Mouse (Mus musculus) kidney, postnatal 10 days (tissue): ENCODE measurements around the gene Xxylt1.

Experiments
- DNase-seq: peaks from one replicate; pipeline ENCODE4 v3.0.0; 2021; ENCODE audit warnings: mixed read lengths

Gene Xxylt1

DNA sequence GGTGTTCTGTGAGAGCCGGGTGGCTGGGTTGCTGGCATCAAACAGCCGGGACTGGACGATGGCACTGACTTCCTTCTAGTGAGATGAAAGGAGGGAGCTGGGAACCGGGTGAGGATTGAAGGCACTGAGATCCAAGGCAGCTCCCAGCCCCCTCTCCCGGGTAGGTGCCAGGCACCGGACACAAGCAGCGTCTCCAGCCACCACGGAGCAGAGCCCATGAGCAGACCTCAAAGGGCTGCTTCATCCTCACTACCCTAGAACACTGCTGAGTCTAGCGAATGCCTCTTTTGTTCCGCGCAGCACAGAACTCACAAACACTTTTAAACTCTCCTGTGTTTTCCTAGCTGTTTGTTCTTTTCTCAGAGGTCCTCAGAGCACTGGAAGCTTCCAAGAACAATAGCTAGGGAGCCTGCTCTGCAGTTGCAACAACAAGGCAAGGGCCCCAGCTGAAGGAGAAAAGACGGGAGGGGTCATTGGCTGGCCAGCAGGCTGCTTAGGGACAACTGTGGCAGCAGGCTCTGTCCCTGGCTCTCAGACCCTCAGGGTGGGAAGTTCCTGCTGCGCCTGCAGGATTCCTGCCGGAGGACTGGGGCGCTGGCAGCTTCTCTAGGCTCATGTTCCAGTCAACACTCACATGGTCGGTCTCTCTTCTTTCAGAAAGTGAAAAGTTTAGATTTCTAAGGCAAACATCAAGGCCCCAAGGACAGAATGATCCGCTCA, 96.2 kb downstream of the Xxylt1 start:
- peak; percentile 41 for DNase-seq

- peak; percentile 13 for DNase-seq
These were observed 97.1 kb downstream of the Xxylt1 start for GRCm38 (mm10) chr16:30984101-30984500.

DNA sequence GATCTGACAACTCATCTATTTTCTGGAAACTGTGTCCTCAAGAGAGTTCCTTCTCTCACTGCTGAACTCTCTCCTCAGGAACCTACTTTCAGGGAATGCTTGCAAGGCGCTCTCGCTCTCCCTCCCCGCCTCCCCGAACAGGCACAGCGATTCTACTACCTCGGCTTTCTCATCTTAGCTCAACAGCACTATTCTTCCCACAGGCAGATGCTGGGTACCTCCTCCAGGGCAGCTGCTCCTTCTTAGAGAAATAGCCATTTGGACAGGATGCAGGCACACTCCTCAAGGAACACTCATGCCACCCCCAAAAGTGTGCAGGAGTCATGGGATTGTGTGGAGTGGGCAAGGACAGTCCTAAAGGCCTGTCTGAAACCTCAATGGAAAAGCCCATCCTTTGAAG, 97.5 kb downstream of the Xxylt1 start:
- DNase-seq, result peak; percentile 17

DNA sequence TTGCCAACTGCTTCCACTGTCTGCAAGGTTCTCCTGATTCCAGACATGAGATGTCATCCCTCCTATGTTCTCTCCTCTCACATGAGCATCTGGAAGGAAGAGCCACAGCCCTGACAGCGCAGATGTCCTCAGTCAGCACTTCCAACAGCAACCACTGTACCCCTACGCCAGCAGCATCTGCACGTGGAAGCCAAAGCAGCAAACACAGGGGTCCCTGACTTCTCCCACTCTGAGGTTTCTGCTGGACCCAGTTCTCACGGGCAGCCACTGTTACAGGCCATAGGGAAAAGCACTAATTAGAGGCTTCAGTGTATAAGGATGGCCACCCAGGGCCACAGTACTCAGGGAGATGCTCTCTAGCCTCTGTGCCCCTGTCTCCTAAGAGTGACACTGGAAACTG, 98.0 kb downstream of the Xxylt1 start:
- peak; percentile 38 for DNase-seq

DNA sequence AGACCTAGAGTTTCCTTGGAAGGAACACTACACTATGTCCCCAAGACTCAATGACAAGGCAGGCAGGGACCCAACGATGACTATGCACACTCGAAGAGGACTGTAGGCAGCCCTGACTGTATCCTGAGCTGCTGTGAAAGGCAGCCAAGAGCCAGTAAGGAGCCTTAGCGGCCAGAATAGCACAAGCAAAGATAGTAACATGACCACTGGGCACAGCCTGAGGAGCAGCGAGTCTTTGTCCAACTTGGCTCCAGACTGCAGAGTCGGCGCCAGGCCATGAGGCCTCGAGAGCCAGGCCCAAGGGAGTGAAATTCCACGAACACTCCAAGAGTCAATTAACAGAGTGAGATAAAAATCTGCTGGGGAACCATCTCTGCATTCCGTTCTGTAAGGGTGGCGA, 99.9 kb downstream of the Xxylt1 start:
- DNase-seq, result peak; percentile 59

DNA sequence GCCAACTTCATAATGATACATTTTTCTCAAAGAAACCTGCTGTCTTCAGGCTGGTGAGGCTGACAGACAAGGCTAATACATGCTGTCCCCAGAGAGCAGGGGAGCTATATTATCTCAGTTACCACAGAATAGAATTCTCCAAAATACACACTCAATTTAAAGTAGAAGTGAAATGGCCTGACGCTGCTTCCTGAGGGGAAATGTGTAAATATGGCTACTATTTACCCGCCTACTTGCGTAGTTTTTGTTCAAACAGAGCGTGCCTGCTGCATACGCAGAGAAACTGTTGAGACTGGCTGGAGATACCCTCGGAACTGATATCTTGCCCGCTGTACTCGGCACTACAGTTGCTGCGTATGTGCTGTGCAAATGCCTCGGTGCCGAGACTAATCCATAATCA, 101.3 kb downstream of the Xxylt1 start:
- no peak for DNase-seq

DNA sequence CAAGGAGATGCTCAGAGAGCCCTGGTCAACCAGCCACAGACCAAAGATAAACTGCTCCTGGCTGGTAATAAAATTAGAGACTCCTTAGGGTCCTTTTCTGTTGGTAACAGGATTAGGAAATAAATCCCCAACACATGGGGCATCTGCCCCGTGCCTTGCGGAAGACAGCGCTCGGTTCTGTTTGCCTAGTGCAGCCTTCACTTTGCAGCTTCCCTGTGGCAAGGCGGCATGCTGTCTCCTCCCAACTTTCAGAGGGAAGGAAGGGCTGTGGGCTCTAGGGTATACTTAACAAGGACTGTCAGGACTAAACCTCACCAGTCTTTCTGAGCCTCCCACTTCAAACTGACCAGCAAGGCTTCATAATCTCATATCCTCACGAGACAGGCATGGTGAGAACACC, 103.5 kb downstream of the Xxylt1 start:
- DNase-seq, result peak; percentile 18

GRCm38 (mm10) chr16:30977186-30977585, 104.0 kb downstream of the Xxylt1 start:
- DNase-seq, result peak; percentile 98

DNA sequence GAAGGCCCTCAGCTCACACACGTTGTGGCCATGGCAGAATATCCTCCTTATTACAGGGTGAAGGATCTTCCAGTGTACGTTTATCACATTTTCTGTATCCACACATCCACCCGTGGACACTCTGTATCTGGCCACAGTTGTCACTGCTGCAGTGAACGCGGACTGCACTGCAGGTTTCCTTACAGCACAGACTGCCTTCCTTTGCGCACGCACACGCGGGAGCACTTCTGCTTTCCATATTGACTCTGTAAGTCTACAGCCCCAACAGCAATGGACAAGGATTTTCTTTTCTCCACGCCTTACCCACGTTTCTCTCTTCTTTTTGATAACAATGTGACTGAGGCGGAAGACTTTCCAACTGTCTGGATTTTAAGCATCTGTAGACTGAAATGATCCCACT, 106.7 kb downstream of the Xxylt1 start:
- DNase-seq, result peak; percentile 7

DNA sequence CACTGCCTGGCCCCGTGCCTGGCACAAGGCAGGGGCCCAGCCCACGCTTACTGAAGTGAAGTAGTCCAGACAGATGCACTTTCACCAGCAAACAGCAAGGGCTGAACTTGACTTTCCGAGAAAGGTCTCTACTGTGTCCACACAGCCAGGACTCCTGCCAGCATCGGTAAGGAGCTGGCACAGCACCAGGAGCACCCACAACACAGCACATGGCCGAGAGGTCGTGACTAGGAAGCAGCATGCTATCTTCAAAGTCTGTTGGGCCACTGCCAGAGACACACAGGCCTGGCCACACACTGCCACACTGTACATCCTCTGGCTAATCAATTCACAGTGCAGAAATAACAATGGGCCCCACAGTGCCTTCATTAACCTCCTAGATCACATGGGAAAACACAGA, 107.8 kb downstream of the Xxylt1 start:
- peak; percentile 81 for DNase-seq

DNA sequence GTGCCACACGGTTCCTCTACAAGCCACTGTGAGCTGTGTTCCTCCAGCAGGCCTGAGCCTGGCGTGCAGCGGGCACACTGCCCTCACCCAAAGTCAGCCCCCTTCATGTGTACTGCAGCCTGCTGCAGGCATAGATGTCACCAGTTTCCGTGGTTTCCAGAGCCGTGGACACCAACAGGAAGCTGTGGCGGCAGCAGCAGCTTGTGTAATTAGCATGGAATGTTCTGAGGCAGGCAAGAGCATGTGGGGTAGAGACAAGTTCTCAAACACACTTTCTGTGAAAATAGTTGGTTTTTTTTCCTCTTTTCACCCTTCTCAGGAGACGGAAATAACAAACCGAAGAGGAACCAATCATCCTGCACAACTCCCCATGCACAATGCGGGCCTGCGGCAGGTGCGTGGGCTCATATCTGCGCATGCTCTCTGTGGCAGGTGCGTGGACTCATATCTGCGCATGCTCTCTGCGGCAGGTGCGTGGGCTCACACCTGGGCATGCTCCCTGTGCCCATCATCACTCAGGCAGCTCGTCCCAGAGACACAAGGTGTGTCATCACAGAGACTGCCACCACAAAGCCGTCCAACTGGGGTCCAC, 109.2 kb downstream of the Xxylt1 start:
- peak; percentile 66 for DNase-seq

DNA sequence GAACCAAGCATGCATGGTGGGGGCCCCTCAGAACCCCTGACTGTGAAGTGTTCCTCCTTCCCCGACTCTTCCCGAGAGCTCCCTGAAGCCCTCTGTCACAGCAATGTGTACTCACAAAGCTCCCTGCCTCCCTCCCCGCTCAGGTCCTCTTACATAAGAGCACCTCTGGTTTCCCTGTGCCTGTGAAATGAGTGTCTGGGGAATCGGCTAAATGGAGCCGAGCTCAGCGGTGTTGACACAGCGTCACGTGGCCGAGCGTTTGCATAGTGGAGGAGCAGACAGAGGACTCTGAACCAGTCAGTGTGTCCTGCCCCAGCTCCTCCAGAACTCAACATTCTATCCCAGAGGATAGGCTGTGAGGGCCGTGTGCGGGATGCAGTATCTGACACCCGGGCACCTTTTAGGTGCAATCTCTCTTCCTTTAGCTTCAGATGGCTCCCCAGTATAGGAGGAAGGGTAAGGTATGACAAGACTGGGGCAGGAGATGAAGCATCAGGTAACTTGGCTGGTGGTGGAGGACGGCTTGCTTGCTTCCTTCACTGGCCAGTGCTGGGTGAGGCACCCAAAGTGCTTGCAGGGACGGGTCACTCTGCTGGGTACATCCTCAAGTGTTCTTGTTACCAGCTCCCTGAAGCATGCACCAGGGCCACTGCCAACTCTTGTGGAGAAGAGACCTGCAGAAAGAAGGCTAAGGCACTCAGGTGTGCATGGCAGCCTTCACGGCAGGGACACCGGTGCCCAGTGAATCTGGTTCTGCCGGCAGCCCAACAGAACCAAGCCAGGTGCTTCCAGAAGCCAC, 111.8 kb downstream of the Xxylt1 start:
- DNase-seq, result peak; percentile 76

DNA sequence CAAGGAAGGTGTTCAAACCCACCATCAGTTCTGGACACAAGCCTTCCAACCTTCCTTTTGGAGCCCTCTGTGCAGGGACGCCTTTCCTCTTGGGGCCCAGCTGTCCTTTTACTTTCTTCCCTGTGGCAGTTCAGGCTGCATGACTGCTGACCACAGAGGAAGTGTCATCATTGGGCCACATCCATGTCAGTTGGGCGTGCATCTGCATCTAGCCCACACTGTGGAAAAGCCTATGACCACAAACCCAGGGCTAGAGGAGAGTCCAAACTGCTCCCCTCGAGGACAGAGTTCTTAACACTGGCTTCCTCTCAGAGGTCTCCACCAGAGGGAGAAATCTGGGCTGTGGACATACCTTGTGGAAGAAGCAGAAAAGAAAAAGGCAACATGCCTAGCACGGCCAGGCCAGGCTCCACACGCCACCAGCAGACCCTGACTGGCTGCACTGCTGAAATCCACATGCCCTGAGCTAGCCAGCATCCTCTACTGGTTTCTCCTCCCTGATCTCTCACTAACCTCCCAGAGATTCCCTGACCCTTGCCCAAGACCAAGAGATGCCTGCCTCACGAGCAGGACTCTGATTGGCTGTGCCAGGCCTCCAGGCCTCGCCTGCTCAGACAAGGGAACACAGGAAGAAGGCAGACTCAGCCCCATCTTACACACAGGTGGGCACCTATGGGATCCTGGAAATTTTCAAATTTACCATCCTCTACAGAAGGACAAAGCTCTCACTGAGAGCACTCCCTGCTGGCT, 112.7 kb downstream of the Xxylt1 start:
- no peak for DNase-seq

GRCm38 (mm10) chr16:30966684-30967083, 114.5 kb downstream of the Xxylt1 start:
- DNase-seq, result no peak

DNA sequence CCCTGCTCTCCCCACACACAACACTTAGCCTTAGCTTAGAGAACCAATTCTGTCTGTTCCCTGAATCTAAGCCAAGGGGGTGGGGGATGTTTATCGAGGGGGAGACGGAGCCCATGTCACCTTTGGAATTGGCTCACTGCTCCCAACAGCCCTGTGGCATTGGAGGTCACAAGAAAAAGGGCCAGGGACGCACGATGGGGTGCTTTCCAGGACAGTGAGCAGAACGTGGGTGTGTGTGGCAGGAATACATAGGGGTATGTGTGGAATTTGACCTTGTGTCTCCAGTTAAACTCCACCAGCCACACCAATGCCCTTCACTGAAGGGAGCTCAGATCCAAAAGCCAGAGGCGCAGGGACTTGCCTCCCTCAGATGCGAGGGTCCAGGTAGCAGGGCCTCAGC, 116.3 kb downstream of the Xxylt1 start:
- DNase-seq, result peak; percentile 68

DNA sequence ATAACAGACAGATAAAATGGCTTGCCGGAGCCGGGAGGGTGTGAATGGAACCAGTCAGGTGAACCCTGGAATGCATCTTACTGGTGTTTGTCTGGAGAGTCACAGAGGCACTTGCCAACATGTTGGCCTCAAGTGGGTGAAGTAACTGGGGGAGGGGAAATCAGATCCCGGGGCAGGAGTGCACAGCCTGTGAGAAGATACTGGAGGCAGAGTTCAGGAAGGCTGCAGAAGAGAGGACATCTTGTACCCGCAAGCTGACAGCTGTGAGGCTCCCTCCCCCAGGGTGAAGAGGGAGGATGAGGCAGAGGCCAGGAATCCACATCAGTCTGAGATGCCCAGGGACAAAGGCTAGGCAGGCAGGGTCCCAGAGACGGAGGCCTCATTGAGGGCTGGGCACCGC, 116.8 kb downstream of the Xxylt1 start:
- no peak for DNase-seq

DNA sequence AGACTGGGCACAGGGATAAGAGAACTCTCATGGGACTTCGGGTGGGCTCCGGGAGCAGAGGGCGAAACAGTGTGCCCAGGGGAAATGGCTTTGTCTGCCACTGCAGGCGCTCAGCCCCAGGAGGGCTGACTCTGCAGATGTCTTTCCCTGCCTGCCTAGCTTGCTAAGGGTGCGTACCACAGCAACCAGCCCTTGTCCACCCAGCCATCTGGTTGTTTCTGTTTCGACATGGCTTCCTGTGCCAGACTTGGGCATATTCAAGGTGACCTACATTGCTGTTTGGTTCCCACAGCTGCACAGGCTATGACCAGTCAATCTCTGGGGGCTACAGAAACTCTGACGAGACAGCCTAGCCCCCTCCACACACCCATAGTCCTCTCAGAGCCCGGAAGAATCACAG, 118.7 kb downstream of the Xxylt1 start:
- DNase-seq, result peak; percentile 12

- DNase-seq, result peak; percentile 9
These were observed 120.1 kb downstream of the Xxylt1 start for GRCm38 (mm10) chr16:30961176-30961575.

- peak; percentile 10 for DNase-seq
These were observed 121.0 kb downstream of the Xxylt1 start for GRCm38 (mm10) chr16:30960266-30960665.

DNA sequence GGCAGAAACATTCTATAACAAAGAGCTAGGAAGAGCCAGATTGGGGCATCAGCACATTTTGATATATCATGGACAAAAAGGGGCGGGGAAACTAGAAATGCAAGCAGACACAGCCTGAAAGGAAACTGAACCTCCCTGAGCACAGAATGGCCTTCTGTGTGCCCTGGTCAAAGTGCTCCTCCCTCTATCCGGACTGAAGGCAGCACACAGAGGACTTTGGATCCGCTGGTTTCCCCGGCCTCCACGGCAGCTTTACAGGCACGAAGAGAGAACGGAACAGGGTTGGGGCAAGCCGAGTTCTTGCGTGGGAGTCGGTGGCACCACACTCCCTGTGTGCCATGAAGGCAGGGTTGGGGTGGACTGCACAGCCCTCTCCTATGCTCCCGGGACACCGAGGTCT, 121.5 kb downstream of the Xxylt1 start:
- DNase-seq, result peak; percentile 48

DNA sequence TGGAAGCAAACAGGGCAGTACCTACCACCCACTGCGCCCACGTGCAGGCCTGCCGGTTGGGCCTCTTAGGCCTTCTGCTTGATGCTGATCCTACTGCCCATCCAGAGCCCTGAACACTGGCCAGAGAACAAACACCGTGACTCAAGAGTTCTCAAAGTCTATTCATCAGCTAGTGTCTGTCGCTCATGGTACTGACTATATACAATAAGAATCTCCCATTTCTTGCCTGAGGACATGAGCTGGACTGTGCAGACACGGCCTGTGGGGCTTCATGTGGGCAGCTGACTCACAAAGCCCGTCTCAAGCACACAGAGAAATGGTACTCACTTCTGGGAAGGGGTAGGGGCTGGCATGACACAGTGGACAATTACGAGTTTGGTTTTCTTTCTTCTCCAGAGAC, 125.1 kb downstream of the Xxylt1 start:
- DNase-seq, result no peak

DNA sequence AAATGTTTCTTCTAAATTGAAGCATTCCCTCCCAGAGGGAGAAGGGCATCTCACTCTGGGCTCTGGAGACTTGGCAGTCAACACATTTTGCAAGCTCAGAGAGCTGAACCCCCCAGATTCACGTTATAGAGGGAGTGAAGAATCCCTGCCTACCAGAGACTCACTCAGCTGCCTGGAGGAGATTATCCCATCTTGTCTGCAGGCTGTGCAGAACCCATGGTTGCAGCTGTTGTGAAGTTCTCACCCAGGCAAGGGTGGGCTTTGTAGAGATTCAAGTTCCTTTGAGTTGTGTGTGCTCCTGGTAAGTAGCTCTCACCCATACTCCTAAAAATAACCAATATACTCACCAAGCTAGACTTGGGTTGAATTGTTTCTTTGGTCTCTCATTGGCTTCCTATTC, 132.6 kb downstream of the Xxylt1 start:
- DNase-seq, result no peak

DNA sequence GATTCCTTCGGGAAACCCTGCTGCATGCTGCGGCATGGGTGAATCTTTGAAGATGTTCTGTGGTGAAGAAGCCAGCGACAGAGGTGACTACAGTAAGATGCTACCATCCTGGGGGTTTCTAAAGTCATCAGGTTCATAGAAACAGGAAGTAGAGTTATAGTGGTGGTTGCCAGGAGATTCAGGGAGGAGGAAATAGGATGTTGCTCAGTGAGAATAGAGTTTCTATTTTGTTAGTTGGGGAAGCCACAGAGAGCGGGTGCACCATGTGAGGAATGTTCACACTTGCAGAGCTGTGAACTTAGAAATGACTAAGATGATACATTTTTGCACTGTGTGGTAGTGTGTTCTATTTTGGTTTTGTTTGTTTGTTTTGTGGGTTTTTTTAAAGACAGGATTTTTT, 133.0 kb downstream of the Xxylt1 start:
- peak; percentile 4 for DNase-seq
